Mouse (Mus musculus): Measurements from ENCODE around the gene Mgl2. TPM values are rescaled to one million over a fixed set of nuclear protein-coding genes. Genes with fewer than 3 reads are reported as not detected.

The Mgl2 gene
- polyA plus RNA-seq (2012; fragmentation: generic; extraction: Trizol): 1.2 TPM

GRCm38 (mm10) chr11:70129926-70130379 lies at the start of gene Mgl2:
Gene Mgl2, plus strand, starts transcription at chr11:70130329.
- Histone ChIP-seq H3K79me2 (ENCODE audit: control insufficient read depth, insufficient read depth) (no peaks in the 10 kb centered on the region), H3K4me3 (no peak within 1 kb of the TSS), H3K4me2 (ENCODE audit: low read depth) (no peak within 1 kb of the TSS), H3ac (ENCODE audit: control insufficient read depth, insufficient read length) (no peak within 1 kb of the TSS), H3K27me3 (ENCODE audit: control insufficient read depth, insufficient read depth, insufficient read length) (no peaks in the 10 kb centered on the region), H3K36me3 (ENCODE audit: control insufficient read depth, insufficient read depth) (no peaks in the 10 kb centered on the region)
- TF ChIP-seq POLR2AphosphoS2 (IDR thresholded peaks at IDR 0.05; ENCODE audit: insufficient read length, low read depth) (no peak), CEBPB (IDR thresholded peaks at IDR 0.05; ENCODE audit: insufficient read depth, poor library complexity, severe bottlenecking) (no peak), MYOG (IDR thresholded peaks at IDR 0.05; ENCODE audit: control insufficient read depth in 1 of 3, insufficient read depth in 1 of 3, insufficient read length in 2 of 3, low read depth in 2 of 3) (no peak), TCF3 (IDR thresholded peaks at IDR 0.05; ENCODE audit: insufficient read length, low read depth) (no peak), USF1 (IDR thresholded peaks at IDR 0.05; ENCODE audit: low read depth) (no peak), MAX (IDR thresholded peaks at IDR 0.05; ENCODE audit: low read depth) (no peak), MYOD1 (IDR thresholded peaks at IDR 0.05; ENCODE audit: control insufficient read depth in 1 of 3, insufficient read length in 2 of 3, low read depth in 2 of 3) (no peak), TCF12 (IDR thresholded peaks at IDR 0.05; ENCODE audit: insufficient read depth, poor library complexity, severe bottlenecking) (no peak), SRF (IDR thresholded peaks at IDR 0.05; ENCODE audit: control insufficient read depth, insufficient read length, low read depth) (no peak)

GRCm38 (mm10) chr11:70080803-70081590 lies 49.1 kb upstream of the Mgl2 start:
- Histone ChIP-seq H3ac (ENCODE audit: control insufficient read depth, insufficient read length) (no peak overlapping the region), H3K79me2 (ENCODE audit: control insufficient read depth, insufficient read depth) (no peaks in the 10 kb centered on the region), H3K4me2 (ENCODE audit: low read depth) (no peak overlapping the region), H3K27me3 (ENCODE audit: control insufficient read depth, insufficient read depth, insufficient read length) (no peaks in the 10 kb centered on the region), H3K36me3 (ENCODE audit: control insufficient read depth, insufficient read depth) (no peaks in the 10 kb centered on the region), H3K4me3 (no peak overlapping the region)
- no peak for TF ChIP-seq MAX (IDR thresholded peaks at IDR 0.05; ENCODE audit: low read depth)
- no peak for TF ChIP-seq MYOD1 (IDR thresholded peaks at IDR 0.05; ENCODE audit: control insufficient read depth in 1 of 3, insufficient read length in 2 of 3, low read depth in 2 of 3)
- no peak for TF ChIP-seq E2F4 (IDR thresholded peaks at IDR 0.05; ENCODE audit: insufficient read depth)
- no peak for TF ChIP-seq REST (IDR thresholded peaks at IDR 0.05; ENCODE audit: insufficient read depth, insufficient read length)

DNA sequence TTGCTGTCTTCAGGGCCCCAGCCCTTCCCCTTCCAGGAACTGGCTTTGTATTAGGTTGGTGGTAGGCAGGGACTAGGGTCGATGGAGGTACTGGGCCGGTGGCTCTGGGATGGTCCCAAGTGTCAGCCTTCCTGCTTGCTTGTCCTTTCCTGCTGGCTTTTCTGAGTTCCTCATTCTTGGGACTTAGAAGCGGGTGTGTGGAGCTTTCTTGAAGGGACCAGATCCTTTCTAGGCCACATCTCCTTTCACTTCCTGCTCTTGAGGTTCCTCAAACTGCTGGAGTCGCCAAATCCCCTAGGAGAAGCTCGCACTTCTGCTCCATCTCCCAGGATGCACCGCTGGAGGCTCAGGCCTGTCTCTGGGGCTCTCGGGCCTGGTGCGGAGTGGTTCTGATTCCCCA lies 45.6 kb upstream of the Mgl2 start:
- no peak for TF ChIP-seq SRF (IDR thresholded peaks at IDR 0.05; ENCODE audit: control insufficient read depth, insufficient read length, low read depth)
- no peak for TF ChIP-seq MAX (IDR thresholded peaks at IDR 0.05; ENCODE audit: low read depth)
- no peak for TF ChIP-seq TCF12 (IDR thresholded peaks at IDR 0.05; ENCODE audit: insufficient read depth, poor library complexity, severe bottlenecking)
- TF ChIP-seq REST (IDR thresholded peaks at IDR 0.05; ENCODE audit: insufficient read depth, insufficient read length): no peak

DNA sequence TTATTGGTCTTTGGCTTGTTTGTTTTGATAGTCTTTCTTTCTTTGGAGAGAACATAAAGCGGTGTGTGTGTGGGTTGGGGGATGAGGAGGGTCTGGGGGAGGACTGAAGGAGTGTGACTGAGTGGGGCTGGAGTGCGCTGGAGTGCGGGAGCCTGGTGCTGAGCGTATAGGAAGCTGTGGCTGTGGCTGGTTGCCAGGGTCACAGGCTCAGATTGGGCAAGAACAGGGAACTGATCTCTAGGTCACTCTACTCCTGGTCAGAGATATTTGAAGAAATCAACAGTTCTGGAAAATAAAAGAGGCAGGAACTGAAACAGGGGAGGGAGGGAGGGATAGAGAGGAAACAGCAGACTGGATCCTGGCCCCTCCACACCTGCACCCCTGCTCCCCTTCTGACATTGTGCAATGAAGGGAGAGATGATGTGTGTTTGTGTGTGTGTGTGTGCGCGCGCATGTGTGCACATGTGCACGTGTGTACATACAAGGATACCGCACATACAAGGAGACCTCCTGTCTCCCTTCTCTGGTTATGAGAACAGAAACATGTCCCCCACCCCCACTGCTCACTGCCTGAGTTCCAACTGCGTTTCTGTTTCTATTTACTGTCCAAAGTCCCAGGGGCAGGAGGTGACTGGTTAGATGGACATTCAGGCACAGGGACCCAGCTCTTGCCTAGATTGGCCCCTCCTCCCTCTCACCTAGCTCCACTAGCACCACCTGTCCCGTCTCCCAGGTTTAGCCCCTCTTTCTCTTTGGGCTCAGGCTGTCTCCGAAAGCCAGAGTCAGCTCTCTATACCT lies 37.9 kb upstream of the Mgl2 start, which contains the start of gene Asgr2:
TSS of gene Asgr2 (plus strand) at position 659 of the 798 bp plus-strand sequence.
- TF ChIP-seq TCF3 (IDR thresholded peaks at IDR 0.05; ENCODE audit: insufficient read length, low read depth) (no peak), CEBPB (IDR thresholded peaks at IDR 0.05; ENCODE audit: insufficient read depth, poor library complexity, severe bottlenecking) (no peak), TCF12 (IDR thresholded peaks at IDR 0.05; ENCODE audit: insufficient read depth, poor library complexity, severe bottlenecking) (no peak), MAX (IDR thresholded peaks at IDR 0.05; ENCODE audit: low read depth) (no peak), USF1 (IDR thresholded peaks at IDR 0.05; ENCODE audit: low read depth) (no peak), MYOG (IDR thresholded peaks at IDR 0.05; ENCODE audit: control insufficient read depth in 1 of 3, insufficient read depth in 1 of 3, insufficient read length in 2 of 3, low read depth in 2 of 3) (no peak), POLR2A (IDR thresholded peaks at IDR 0.05; ENCODE audit: insufficient read length, low read depth) (no peak), E2F4 (IDR thresholded peaks at IDR 0.05; ENCODE audit: insufficient read depth) (no peak), POLR2AphosphoS2 (IDR thresholded peaks at IDR 0.05; ENCODE audit: insufficient read length, low read depth) (no peak), SRF (IDR thresholded peaks at IDR 0.05; ENCODE audit: control insufficient read depth, insufficient read length, low read depth) (no peak), REST (IDR thresholded peaks at IDR 0.05; ENCODE audit: insufficient read depth, insufficient read length) (no peak), MYOD1 (IDR thresholded peaks at IDR 0.05; ENCODE audit: control insufficient read depth in 1 of 3, insufficient read length in 2 of 3, low read depth in 2 of 3) (no peak)
- Histone ChIP-seq H3K27me3 (ENCODE audit: control insufficient read depth, insufficient read depth, insufficient read length) (no peaks in the 10 kb centered on the region), H3K36me3 (ENCODE audit: control insufficient read depth, insufficient read depth) (no peaks in the 10 kb centered on the region), H3K79me2 (ENCODE audit: control insufficient read depth, insufficient read depth) (no peaks in the 10 kb centered on the region), H3ac (ENCODE audit: control insufficient read depth, insufficient read length) (no peak within 1 kb of the TSS), H3K4me3 (no peak within 1 kb of the TSS), H3K4me2 (ENCODE audit: low read depth) (no peak within 1 kb of the TSS)

More for the DNA sequence above, 45.6 kb upstream of the Mgl2 start:
- H3K4me2 ChIP-seq (ENCODE audit: low read depth): no peak overlapping the region
- no peaks in the 10 kb centered on the region for H3K36me3 ChIP-seq (ENCODE audit: control insufficient read depth, insufficient read depth)
- H3K79me2 ChIP-seq (ENCODE audit: control insufficient read depth, insufficient read depth): no peaks in the 10 kb centered on the region
- H3ac ChIP-seq (ENCODE audit: control insufficient read depth, insufficient read length): no peak overlapping the region
- no peaks in the 10 kb centered on the region for H3K27me3 ChIP-seq (ENCODE audit: control insufficient read depth, insufficient read depth, insufficient read length)
- H3K4me3 ChIP-seq: no peak overlapping the region
